Mouse (Mus musculus): Measurements from ENCODE around the gene L3mbtl3.

The L3mbtl3 gene

DNA sequence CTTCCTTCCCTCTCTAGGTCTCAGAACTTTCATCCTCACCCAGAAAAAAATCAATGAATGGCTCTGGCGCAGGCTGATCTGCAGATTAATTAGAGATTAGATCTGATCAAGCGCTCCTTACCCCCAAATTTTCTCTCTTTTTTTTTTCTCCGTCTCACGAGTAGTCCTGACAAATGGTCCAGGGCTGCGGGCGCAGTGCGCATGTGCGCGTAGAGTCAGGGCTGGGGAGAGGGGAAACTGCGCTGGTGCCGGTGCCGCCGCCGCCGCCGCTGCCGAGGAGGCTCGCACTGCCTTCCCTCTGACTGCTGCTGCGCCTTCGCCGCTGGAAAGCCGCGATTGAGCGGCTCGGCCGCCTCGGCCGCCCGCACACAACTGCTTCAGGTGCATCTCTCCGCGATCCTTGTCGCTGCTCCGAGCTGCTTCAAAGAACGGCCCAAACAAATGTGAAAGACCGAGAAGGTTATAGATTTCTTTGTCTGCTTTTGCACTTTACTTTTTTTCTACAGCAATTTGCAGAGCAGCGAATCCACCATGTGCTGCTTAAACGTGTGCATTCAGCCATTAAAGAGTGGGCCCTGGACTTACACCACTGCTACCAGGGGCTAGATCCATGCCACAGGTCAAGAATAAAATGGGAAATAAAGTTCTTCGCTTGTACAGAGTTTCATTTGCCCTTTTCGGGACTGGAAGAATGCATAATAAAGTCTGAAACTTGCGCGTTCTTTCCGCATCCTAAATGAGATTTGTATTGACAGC lies at the start of gene L3mbtl3:
Gene L3mbtl3, minus strand, starts transcription at position 182 of the 756 bp plus-strand sequence.
- DNase-seq, result peak; percentile 81

GRCm38 (mm10) chr10:26421168-26421567 lies 45.4 kb upstream of the L3mbtl3 start:
- no peak for DNase-seq

- no peak for DNase-seq
These were observed 12.9 kb upstream of the L3mbtl3 start for GRCm38 (mm10) chr10:26388656-26389055.

GRCm38 (mm10) chr10:26377332-26377602 lies 1.5 kb upstream of the L3mbtl3 start:
- DNase-seq, result no peak

GRCm38 (mm10) chr10:26376546-26377331 lies 968 bp upstream of the L3mbtl3 start:
- DNase-seq, result no peak

DNA sequence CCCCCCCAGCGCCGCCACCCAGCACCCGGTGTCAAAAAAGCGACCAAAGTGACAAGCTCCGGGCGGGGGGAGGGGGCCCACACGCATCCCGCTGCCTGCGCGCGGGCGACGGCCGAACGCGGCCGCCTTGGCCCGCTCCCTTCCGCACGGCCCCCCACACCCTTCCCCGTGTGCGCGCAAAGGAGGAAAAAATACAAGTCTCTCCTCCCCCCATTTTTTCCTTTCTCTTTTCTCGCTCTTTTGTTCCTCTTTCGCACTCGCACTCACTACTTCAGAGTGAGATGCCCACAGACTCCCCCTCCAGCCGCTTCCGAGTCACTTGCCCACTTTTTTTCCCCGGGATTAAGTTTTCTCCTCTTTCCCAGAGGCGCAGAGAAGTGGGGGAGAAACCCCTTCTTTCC lies 420 bp downstream of the L3mbtl3 start:
- no peak for DNase-seq

- peak; percentile 43 for DNase-seq
These were observed 1.1 kb downstream of the L3mbtl3 start for GRCm38 (mm10) chr10:26374436-26375311.

DNA sequence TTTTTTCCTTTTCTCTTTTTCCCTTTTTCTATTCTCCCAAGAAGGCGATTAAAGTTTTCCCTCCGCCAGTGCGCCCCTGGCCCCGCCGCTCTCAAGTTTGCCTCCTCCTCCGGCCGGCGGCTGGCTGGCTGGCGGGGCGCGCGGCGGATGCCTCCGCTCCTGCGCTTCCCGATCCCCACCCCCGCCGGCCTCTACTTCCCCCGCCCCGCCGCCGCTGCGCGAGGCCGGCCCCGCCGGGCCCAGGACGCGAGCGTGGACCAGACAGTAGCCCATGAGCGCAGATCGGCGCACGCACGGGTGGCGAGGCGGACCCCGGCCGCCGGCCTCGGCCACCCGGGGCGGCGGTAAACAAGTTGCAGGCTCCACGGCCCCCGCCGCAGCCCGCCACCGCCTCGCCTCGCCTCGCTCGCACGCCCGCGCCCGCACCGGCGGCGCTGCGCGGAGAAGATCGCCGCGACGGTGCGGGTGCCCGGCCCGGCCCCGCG lies 1.8 kb downstream of the L3mbtl3 start:
- peak; percentile 20 for DNase-seq

- peak; percentile 80 for DNase-seq
These were observed 2.5 kb downstream of the L3mbtl3 start for GRCm38 (mm10) chr10:26372940-26373931.

- DNase-seq, result no peak
These were observed 4.4 kb downstream of the L3mbtl3 start for GRCm38 (mm10) chr10:26371416-26371815.

- no peak for DNase-seq
These were observed 10.8 kb downstream of the L3mbtl3 start for GRCm38 (mm10) chr10:26364942-26365341.

- no peak for DNase-seq
These were observed 11.4 kb downstream of the L3mbtl3 start for GRCm38 (mm10) chr10:26364326-26364856.

DNA sequence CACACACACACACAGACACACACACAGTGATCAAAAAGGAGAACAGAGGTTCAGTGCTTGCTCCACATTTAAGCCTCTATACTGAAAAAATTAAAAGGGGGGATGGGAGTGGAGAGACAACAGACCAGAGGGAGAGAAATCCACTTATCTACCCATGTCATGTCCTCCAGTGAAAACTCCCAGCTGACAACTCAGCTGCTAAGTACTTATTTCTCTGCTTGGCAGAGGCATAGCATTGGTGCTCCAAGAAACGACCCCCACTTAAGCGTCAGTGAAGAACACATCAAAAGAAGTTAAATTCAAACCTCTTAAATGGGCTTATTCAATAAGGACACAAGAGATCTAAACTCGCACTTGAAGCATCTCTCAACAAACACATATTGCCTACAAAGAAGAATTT lies 12.2 kb downstream of the L3mbtl3 start:
- no peak for DNase-seq

- no peak for DNase-seq
These were observed 17.0 kb downstream of the L3mbtl3 start for GRCm38 (mm10) chr10:26358798-26359197.

DNA sequence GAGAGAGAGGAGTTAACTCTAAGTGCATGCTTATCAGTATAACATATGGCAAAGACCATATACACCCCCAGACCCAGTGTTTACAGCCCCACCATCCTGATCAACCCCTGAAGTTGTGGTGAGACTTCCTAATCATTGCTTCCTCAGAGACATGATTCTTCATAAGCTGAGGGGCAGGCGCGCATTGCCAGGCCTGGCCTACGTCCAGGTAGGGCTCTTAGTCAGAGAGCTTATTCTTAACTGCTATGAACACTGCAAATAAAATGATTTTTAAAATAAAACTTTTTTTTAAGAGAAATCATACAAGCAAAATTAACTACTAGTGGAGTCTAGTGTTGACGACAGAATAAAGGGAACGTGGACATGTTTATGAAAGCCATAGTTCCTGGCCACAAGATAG lies 17.5 kb downstream of the L3mbtl3 start:
- DNase-seq, result peak; percentile 13

GRCm38 (mm10) chr10:26353781-26354180 lies 22.0 kb downstream of the L3mbtl3 start:
- no peak for DNase-seq

DNA sequence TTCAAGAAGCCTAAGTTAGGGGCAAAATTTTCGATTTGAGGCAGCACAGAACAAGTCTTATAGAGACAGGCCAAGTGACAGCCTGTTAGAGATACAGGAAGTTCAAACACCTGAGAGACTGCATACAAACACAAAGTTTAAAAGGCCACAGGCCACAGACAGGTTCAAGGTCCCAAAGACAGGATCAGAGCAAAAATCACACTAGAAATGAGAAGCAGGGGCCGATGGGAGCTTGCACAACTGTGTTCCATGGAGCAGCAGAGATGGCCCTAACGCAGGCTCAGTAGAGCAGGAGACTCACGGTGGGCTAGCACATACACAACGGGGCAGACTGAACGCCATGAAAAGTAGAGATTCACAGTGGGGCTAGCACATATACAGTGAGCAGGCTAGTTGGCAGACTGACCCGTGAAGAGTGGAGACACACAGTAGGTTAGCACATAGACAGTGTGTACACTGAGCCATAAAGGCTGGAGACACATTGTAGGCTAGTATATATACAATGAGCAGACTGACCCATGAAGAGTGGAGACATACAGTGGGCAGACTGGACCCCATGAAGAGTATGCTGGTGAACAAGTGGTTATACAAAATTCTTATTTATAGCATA lies 24.5 kb downstream of the L3mbtl3 start:
- DNase-seq, result no peak

- DNase-seq, result no peak
These were observed 25.6 kb downstream of the L3mbtl3 start for GRCm38 (mm10) chr10:26350153-26350552.

- no peak for DNase-seq
These were observed 28.2 kb downstream of the L3mbtl3 start for GRCm38 (mm10) chr10:26347614-26348013.

GRCm38 (mm10) chr10:26345879-26346278 lies 29.9 kb downstream of the L3mbtl3 start:
- DNase-seq, result no peak

DNA sequence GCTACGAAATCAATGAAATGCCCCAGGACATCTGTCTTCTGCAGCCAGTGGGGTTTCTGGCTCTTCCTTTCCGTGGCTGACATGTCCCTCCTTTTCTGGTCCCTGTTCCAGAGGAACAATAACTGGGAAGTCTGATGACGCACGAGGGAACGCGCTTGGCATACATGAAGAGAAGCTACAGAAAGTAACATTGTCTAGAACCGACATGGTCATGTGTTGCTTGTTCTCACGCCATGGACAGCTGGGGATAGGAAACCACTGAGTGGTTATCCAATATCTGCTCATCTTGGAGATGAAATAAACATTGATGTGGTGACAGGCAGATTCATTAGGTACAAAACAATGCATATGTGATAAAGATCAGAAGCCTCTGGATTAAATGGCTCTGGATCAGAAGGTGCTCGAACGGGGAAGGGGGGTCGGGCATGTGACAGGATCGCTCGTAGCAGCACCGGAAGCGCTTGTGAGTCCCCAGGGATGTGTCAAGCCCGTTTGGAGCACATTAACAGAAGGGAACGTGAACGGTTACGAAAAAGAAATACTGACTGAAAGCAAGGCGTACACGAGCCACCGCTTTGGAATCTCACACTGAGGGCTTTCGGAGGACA lies 37.8 kb downstream of the L3mbtl3 start:
- DNase-seq, result no peak

Measured in layer of hippocampus, adult 9-11 months (tissue).